Mouse (Mus musculus) midbrain, embryonic 11.5 days (tissue): Measurements from ENCODE around the gene Iqschfp. TPM values are rescaled to one million over a fixed set of nuclear protein-coding genes. Genes with fewer than 3 reads are reported as not detected.

Experiments used
- ATAC-seq: fragments of 200-750 bp; cut with Nextera tagmentation; 2 replicates; pipeline ENCODE4 v1.8.0; 2017; ENCODE audit warnings: moderate TSS enrichment, moderate library complexity; ENCODE audit not compliant: low FRiP score
- DNase-seq: peaks from one replicate; pipeline ENCODE4 v3.0.0; 2015; ENCODE audit warnings: low spot score; ENCODE audit errors: missing footprints
- H3K27ac ChIP-seq: fragments of 300-500 bp; sonication (generic); 2 replicates; pipeline ENCODE4 v1.5.1; 2014; ENCODE audit warnings: low read depth, low read length
- H3K27me3 ChIP-seq: fragments of 300-500 bp; sonication (generic); 2 replicates; pipeline ENCODE4 v1.6.1; 2014; ENCODE audit warnings: mild to moderate bottlenecking, low read length, moderate library complexity, mixed read lengths; ENCODE audit not compliant: control insufficient read depth, insufficient read depth
- H3K36me3 ChIP-seq: fragments of 300-500 bp; sonication (generic); 2 replicates; pipeline ENCODE4 v1.6.1; 2014; ENCODE audit warnings: mild to moderate bottlenecking, low read length, moderate library complexity, mixed read lengths; ENCODE audit not compliant: control insufficient read depth, insufficient read depth
- H3K4me1 ChIP-seq: fragments of 300-500 bp; sonication (generic); 2 replicates; pipeline ENCODE4 v1.6.1; 2014; ENCODE audit warnings: low read length; ENCODE audit not compliant: control insufficient read depth, insufficient read depth
- H3K4me2 ChIP-seq: fragments of 300-500 bp; sonication (generic); 2 replicates; pipeline ENCODE4 v1.6.1; 2014; ENCODE audit warnings: mild to moderate bottlenecking, moderate library complexity
- H3K4me3 ChIP-seq: fragments of 300-500 bp; sonication (generic); 2 replicates; pipeline ENCODE4 v1.5.1; 2014; ENCODE audit warnings: low read depth, low read length
- H3K9ac ChIP-seq: fragments of 300-500 bp; sonication (generic); 2 replicates; pipeline ENCODE4 v1.6.1; 2014; ENCODE audit warnings: low read length
- H3K9me3 ChIP-seq: fragments of 300-500 bp; sonication (generic); 2 replicates; pipeline ENCODE4 v1.6.1; 2016; ENCODE audit warnings: low read length; ENCODE audit not compliant: control insufficient read depth
- WGBS: fragments of 180-500 bp; shearing (Covaris S2); extraction: QIAGEN DNeasy Blood & Tissue Kit; methylation state at CpG from one replicate; pipeline ENCODE4 v1.1.7; 2014; 5-methylcytosine and 5-hydroxymethylcytosine counted together
- polyA plus RNA-seq: library from polyadenylated mRNA; unstranded; fragments of >200 nt; fragmentation: Nextera tagmentation; extraction: Ambion mirVana; gene quantifications from 2 replicates; pipeline ENCODE4 v1.2.1, GENCODE M21; 2014

Iqschfp gene
- polyA plus RNA-seq, 1 experiment from 2014 or later: 2.6 TPM

GRCm38 (mm10) chr3:68262304-68262703 is 370.3 kb downstream of the Iqschfp start:
- H3K27me3 ChIP-seq: no peaks in the 10 kb centered on the region
- no peak for DNase-seq
- H3K9me3 ChIP-seq: no peaks in the 10 kb centered on the region
- WGBS: 85% methylated on average over 6 of the region's 6 CpGs
- H3K9ac ChIP-seq: no peak overlapping the region
- H3K4me2 ChIP-seq: no peak overlapping the region
- no peaks in the 10 kb centered on the region for H3K4me1 ChIP-seq
- no peak overlapping the region for H3K27ac ChIP-seq
- no peaks in the 10 kb centered on the region for H3K36me3 ChIP-seq
- ATAC-seq: no peak
- H3K4me3 ChIP-seq: no peak overlapping the region

- 86% methylated on average over 4 of the region's 4 CpGs for WGBS
- Histone ChIP-seq H3K9ac (no peak overlapping the region), H3K9me3 (no peaks in the 10 kb centered on the region), H3K27ac (no peak overlapping the region), H3K4me3 (no peak overlapping the region), H3K4me1 (no peaks in the 10 kb centered on the region), H3K27me3 (no peaks in the 10 kb centered on the region), H3K4me2 (no peak overlapping the region), H3K36me3 (no peaks in the 10 kb centered on the region)
- DNase-seq: no peak
- no peak for ATAC-seq
These were observed 375.9 kb downstream of the Iqschfp start for GRCm38 (mm10) chr3:68267905-68268304.

- no peak overlapping the region for H3K27ac ChIP-seq
- no peak for ATAC-seq
These were observed 377.2 kb downstream of the Iqschfp start for GRCm38 (mm10) chr3:68269251-68269650.

GRCm38 (mm10) chr3:68270246-68270645 is 378.2 kb downstream of the Iqschfp start:
- Histone ChIP-seq H3K9me3 (no peaks in the 10 kb centered on the region), H3K9ac (no peak overlapping the region), H3K4me1 (no peaks in the 10 kb centered on the region), H3K27ac (no peak overlapping the region), H3K4me2 (no peak overlapping the region), H3K36me3 (no peaks in the 10 kb centered on the region), H3K27me3 (no peaks in the 10 kb centered on the region), H3K4me3 (no peak overlapping the region)
- DNase-seq: no peak
- 79% methylated on average over 6 of the region's 6 CpGs for WGBS
- no peak for ATAC-seq

More at GRCm38 (mm10) chr3:68269251-68269650, 377.2 kb downstream of the Iqschfp start:
- no peak overlapping the region for H3K4me2 ChIP-seq
- no peaks in the 10 kb centered on the region for H3K36me3 ChIP-seq
- H3K4me3 ChIP-seq: no peak overlapping the region
- 90% methylated on average over 4 of the region's 4 CpGs for WGBS
- no peaks in the 10 kb centered on the region for H3K4me1 ChIP-seq
- DNase-seq: no peak
- H3K9me3 ChIP-seq: no peaks in the 10 kb centered on the region
- H3K27me3 ChIP-seq: no peaks in the 10 kb centered on the region
- no peak overlapping the region for H3K9ac ChIP-seq

- DNase-seq: no peak
- no peak overlapping the region for H3K27ac ChIP-seq
- H3K4me2 ChIP-seq: no peak overlapping the region
- ATAC-seq: no peak
- WGBS: 39% methylated on average over 3 of the region's 3 CpGs
- no peaks in the 10 kb centered on the region for H3K4me1 ChIP-seq
- H3K27me3 ChIP-seq: no peaks in the 10 kb centered on the region
- no peak overlapping the region for H3K9ac ChIP-seq
- H3K4me3 ChIP-seq: no peak overlapping the region
- H3K36me3 ChIP-seq: no peaks in the 10 kb centered on the region
- H3K9me3 ChIP-seq: no peaks in the 10 kb centered on the region
These were observed 379.4 kb downstream of the Iqschfp start for GRCm38 (mm10) chr3:68271457-68271856.

- Histone ChIP-seq H3K4me2 (no peak overlapping the region), H3K4me3 (no peak overlapping the region), H3K27me3 (no peaks in the 10 kb centered on the region), H3K9ac (no peak overlapping the region), H3K9me3 (no peaks in the 10 kb centered on the region), H3K36me3 (no peaks in the 10 kb centered on the region), H3K27ac (no peak overlapping the region), H3K4me1 (no peaks in the 10 kb centered on the region)
- WGBS: 82% methylated on average over 3 of the region's 3 CpGs
- ATAC-seq (no peak), DNase-seq (no peak)
These were observed 379.8 kb downstream of the Iqschfp start for GRCm38 (mm10) chr3:68271881-68272280.

GRCm38 (mm10) chr3:68282844-68283594 is 391.0 kb downstream of the Iqschfp start:
- DNase-seq (no peak), ATAC-seq (no peak)
- no peak overlapping the region for H3K4me2 ChIP-seq

GRCm38 (mm10) chr3:68283595-68283991 is 391.6 kb downstream of the Iqschfp start:
- no peaks in the 10 kb centered on the region for H3K9me3 ChIP-seq
- no peaks in the 10 kb centered on the region for H3K27me3 ChIP-seq
- H3K27ac ChIP-seq: no peak overlapping the region
- no peak overlapping the region for H3K4me2 ChIP-seq
- WGBS: 64% methylated on average over 10 of the region's 10 CpGs
- DNase-seq (no peak), ATAC-seq (no peak)
- H3K9ac ChIP-seq: no peak overlapping the region
- no peaks in the 10 kb centered on the region for H3K4me1 ChIP-seq
- no peak overlapping the region for H3K4me3 ChIP-seq
- no peaks in the 10 kb centered on the region for H3K36me3 ChIP-seq

More at GRCm38 (mm10) chr3:68282844-68283594, 391.0 kb downstream of the Iqschfp start:
- Histone ChIP-seq H3K9ac (no peak overlapping the region), H3K4me3 (no peak overlapping the region), H3K4me1 (no peaks in the 10 kb centered on the region), H3K27ac (no peak overlapping the region), H3K36me3 (no peaks in the 10 kb centered on the region), H3K27me3 (no peaks in the 10 kb centered on the region), H3K9me3 (no peaks in the 10 kb centered on the region)
- WGBS: 60% methylated on average over 7 of the region's 7 CpGs

GRCm38 (mm10) chr3:68284500-68284899 is 392.5 kb downstream of the Iqschfp start:
- H3K4me2 ChIP-seq: no peak overlapping the region
- no peaks in the 10 kb centered on the region for H3K27me3 ChIP-seq
- no peak for DNase-seq
- WGBS: 94% methylated on average over 2 of the region's 2 CpGs
- no peak for ATAC-seq
- H3K27ac ChIP-seq: no peak overlapping the region
- H3K4me3 ChIP-seq: no peak overlapping the region
- H3K9me3 ChIP-seq: no peaks in the 10 kb centered on the region
- H3K9ac ChIP-seq: no peak overlapping the region
- H3K36me3 ChIP-seq: no peaks in the 10 kb centered on the region
- H3K4me1 ChIP-seq: no peaks in the 10 kb centered on the region
